Mouse (Mus musculus) hindbrain, embryonic 12.5 days (tissue): Measurements from ENCODE around the gene Gm49359. TPM values are rescaled to one million over a fixed set of nuclear protein-coding genes. Genes with fewer than 3 reads are reported as not detected.
"Not testable (repeated sequence)": the region's sequence is repeated elsewhere in the genome, so short reads cannot be mapped to it uniquely, and the experiment has no call there.

ENCODE experiments used
- ATAC-seq: fragments of 200-750 bp; cut with Nextera tagmentation; 2 replicates; pipeline ENCODE4 v1.8.0; 2017; ENCODE audit warnings: moderate TSS enrichment; ENCODE audit not compliant: low FRiP score
- H3K27ac ChIP-seq: fragments of 300-500 bp; sonication (generic); 2 replicates; pipeline ENCODE4 v1.5.1; 2016; ENCODE audit warnings: mild to moderate bottlenecking
- H3K27me3 ChIP-seq: fragments of 300-500 bp; sonication (generic); 2 replicates; pipeline ENCODE4 v1.6.1; 2016; ENCODE audit warnings: mild to moderate bottlenecking
- H3K36me3 ChIP-seq: fragments of 300-500 bp; sonication (generic); 2 replicates; pipeline ENCODE4 v1.6.1; 2016; ENCODE audit warnings: mild to moderate bottlenecking
- H3K4me1 ChIP-seq: fragments of 300-500 bp; sonication (generic); 2 replicates; pipeline ENCODE4 v1.6.1; 2016
- H3K4me2 ChIP-seq: fragments of 300-500 bp; sonication (generic); replicated peaks from 2 replicates; pipeline ENCODE4 v1.6.1; 2016; ENCODE audit warnings: mild to moderate bottlenecking
- H3K4me3 ChIP-seq: fragments of 300-500 bp; sonication (generic); 2 replicates; pipeline ENCODE4 v1.5.1; 2016; ENCODE audit warnings: mild to moderate bottlenecking
- H3K9ac ChIP-seq: fragments of 300-500 bp; sonication (generic); 2 replicates; pipeline ENCODE4 v1.6.1; 2016; ENCODE audit warnings: mild to moderate bottlenecking, moderate library complexity
- H3K9me3 ChIP-seq: fragments of 300-500 bp; sonication (generic); replicated peaks from 2 replicates; pipeline ENCODE4 v1.6.1; 2016; ENCODE audit warnings: mild to moderate bottlenecking
- WGBS: fragments of 180-500 bp; shearing (Covaris S2); methylation state at CpG from one replicate; pipeline ENCODE4 v1.1.7; 2016; 5-methylcytosine and 5-hydroxymethylcytosine counted together
- microRNA-seq: library from miRNA; unstranded; fragments of <30 nt; microRNA quantifications from one replicate; pipeline ENCODE4, GENCODE M21; 2017
- polyA plus RNA-seq: library from polyadenylated mRNA; unstranded; fragments of >200 nt; fragmentation: Nextera tagmentation; extraction: Ambion mirVana; gene quantifications from 2 replicates; pipeline ENCODE4 v1.2.1, GENCODE M21; 2016

The Gm49359 gene
- 15.0 and 17.5 TPM in 2 replicates for polyA plus RNA-seq

DNA sequence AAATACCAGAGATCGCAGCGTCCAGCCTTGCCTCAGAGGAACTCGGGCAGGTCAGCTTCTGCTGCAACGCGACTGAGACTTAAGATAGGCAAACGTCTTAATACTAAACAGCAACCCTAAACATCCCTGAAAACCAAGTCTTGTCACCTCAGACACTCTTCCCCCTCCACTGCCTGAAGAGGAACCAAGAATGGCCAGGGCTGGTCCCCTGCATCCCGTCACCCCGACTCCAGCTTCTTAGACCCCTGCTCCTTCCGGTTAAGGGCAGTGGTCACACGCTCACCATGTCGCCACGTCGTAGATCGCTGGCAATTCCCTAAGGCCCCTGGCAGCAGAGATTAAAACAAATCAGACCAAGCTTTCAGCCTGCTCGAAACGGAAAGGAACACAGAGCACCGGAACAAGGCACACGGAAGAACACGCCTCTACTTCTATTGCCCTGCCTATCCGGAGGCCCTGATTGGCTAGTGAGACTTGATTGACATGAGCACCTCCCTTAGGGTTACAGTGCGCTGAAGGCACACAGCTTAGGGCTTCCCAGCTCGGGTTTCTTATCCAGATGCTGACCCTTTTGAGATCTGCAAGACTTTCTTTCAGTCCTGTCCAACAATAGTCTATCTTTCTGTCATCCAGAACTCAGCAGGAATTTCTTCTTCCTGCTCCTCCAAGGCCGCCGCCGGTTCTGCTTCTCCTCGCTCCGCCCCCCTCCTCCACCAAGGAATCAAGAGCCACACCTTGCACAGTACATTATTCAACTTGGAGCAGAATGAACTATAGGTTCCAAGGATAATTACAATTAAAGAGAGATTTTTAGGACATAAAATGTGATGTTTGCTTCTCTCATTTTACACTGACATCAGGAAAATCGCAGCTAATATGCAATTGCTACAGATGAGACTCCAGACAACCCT is at the start of gene Gm49359:
Gene Gm49359 (minus strand): TSS at position 409 of the 911 bp plus-strand sequence.
- Histone ChIP-seq H3K36me3 (peaks cover 16% of the 10 kb centered on the region), H3K9ac (peak within 1 kb of the TSS; percentile 71), H3K4me2 (peak within 1 kb of the TSS; percentile 38), H3K4me3 (peak within 1 kb of the TSS; percentile 57), H3K27ac (peak within 1 kb of the TSS; percentile 70)
- ATAC-seq, result peak; percentile 100
- H3K9me3 ChIP-seq, H3K27me3 ChIP-seq, H3K4me1 ChIP-seq: not testable (repeated sequence)
- WGBS, result 3% methylated on average over 28 of the region's 28 CpGs

DNA sequence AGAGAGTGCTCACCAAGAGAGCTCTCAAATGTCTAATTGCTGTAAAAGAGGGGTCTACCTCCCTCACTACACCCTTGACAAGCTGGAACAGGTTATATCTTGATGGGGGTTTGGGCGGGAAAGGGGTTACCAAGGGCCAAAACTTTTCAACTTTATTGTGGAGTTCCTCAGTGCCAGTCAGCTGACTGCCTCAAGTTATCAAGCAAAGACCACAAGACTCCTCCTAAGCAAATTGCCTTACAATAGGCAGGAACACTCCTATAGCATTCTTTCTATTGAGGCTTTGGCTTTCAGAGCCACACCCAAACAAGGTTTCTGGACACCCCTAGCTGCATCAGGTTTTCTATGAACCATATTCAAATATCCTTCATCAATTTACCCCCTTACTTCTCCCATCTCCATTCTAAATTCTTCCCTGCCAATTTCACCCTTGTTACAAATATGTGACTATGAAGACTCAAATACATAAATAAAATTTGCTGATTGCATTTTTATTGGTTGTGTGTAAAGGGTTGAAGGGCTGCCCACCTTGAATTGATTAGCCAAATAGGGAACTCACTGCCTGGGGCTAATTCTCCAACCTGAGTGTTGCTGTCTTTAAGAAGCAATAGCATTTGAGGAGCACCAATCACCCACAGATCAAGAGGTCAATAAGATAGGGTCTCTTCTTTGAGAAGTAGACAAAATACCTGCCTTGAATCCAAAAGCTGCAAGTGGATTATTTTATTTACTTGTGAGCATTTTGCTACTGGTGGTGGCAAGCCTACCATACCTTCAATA is 44.2 kb upstream of the Gm49359 start:
- H3K4me2 ChIP-seq, H3K9me3 ChIP-seq, H3K4me1 ChIP-seq, ATAC-seq, H3K4me3 ChIP-seq, H3K36me3 ChIP-seq, H3K27ac ChIP-seq, H3K27me3 ChIP-seq, H3K9ac ChIP-seq: not testable (repeated sequence)
- WGBS, result 83% methylated on average over 1 of the region's 1 CpGs

DNA sequence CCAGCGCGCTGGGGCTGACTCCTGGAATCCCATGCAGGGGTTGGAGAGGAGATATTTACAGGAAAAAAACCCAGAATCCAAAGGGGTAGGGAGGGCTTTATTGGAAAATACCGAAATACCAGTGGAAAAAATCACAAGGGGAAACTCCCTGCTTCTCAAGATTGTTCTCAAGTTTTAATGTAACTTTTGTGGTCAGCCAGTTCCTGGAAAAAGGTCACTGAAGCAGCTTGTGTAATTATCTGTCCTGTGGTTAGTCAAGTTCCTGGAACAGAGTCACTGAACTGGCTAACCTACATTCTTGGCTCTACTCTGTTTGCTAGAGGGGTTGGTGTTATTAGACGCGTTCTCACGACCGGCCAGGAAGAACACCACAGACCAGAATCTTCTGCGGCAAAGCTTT is 6.0 kb upstream of the Gm49359 start:
- not testable (repeated sequence) for ATAC-seq, H3K9ac ChIP-seq, H3K27ac ChIP-seq, H3K4me2 ChIP-seq, H3K27me3 ChIP-seq, H3K9me3 ChIP-seq, H3K4me1 ChIP-seq, H3K4me3 ChIP-seq, H3K36me3 ChIP-seq
- WGBS, result 93% methylated on average over 8 of the region's 8 CpGs

DNA sequence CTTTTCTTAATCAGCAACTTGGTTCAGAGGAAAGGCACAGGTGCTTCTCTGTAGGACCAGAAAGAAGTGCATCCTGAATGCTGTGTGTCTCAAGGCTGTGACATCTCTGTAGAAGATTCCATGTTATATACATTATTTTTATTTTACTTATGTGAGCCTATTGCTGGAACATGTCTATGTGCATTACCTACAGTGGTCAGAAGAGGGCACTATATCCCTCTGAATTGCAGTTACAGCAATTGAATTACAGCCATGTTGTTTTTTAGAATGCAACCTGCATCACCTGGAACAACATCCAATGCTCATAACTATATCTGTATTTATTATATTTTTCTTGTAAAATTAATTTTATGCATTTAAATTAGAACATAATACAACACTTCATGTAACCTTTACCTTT is 3.3 kb upstream of the Gm49359 start:
- not testable (repeated sequence) for H3K4me3 ChIP-seq, H3K4me1 ChIP-seq

More for the DNA sequence above, 3.3 kb upstream of the Gm49359 start:
- not testable (repeated sequence) for H3K27ac ChIP-seq, ATAC-seq, H3K4me2 ChIP-seq, H3K36me3 ChIP-seq, H3K9me3 ChIP-seq, H3K27me3 ChIP-seq, H3K9ac ChIP-seq

Small RNAs within 50 kb of the gene (microRNA-seq; reads per million reads assigned to microRNA genes)
- gene Gm22256, result not detected

Other genes with a start within 250 kb of the Gm49359 start
- 2.5 and 3.4 TPM in 2 replicates for gene Gm3604, start 83.7 kb downstream of the Gm49359 start, polyA plus RNA-seq
- gene Zfp935, start 91.7 kb upstream of the Gm49359 start, polyA plus RNA-seq, result 1.0 TPM in 1 of 2 replicates, not detected in the other
- gene Zfp934, start 104.4 kb upstream of the Gm49359 start, polyA plus RNA-seq, result 16.7 and 17.9 TPM in 2 replicates
- 9.9 and 11.5 TPM in 2 replicates for gene 6720489N17Rik, start 157.3 kb upstream of the Gm49359 start, polyA plus RNA-seq